Mouse (Mus musculus) kidney, adult 2 months (tissue): Measurements from ENCODE around the gene Grik5.

Source experiments
- CTCF ChIP-seq: fragments of 200-500 bp; conservative IDR thresholded peaks from 2 replicates; pipeline ENCODE4 v1.5.1; 2011; ENCODE audit warnings: low read depth, mild to moderate bottlenecking, control low read depth, low read length, moderate library complexity, mixed read lengths; ENCODE audit not compliant: insufficient read depth, insufficient read length
- POLR2A ChIP-seq: fragments of 200-500 bp; IDR thresholded peaks from one replicate; pipeline ENCODE4 v1.6.1; 2011; ENCODE audit warnings: low read depth, low read length, control low read depth

DNA sequence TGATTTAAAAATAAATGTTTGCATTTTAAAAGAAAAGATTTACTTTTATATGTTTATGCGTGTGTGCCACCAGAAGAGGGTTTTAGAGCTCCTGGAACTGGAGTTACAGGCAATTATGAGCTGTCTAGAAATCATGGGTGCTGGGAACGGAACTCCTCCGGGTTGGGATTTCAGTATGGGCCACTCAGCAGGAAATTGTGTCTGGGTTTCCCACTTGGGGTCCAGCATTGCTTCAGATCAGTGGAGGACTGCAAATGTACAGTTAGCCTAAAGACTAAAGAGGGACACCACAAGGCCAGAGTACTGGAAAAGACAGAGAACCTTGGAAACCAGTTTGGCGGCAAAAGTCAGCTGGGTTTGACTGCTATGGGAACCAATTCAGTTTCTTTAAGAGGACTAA lies 98.9 kb downstream of the Grik5 start:
- TF ChIP-seq POLR2A: no peak
- no peak for TF ChIP-seq CTCF
